Mouse (Mus musculus): ENCODE measurements at regions not wholly inside any gene's neighbourhood (a gene's known extent, or its start where the extent isn't known, plus 50 kb on each side); places are given as distances from the start of the nearest gene placed in this dataset.

DNA sequence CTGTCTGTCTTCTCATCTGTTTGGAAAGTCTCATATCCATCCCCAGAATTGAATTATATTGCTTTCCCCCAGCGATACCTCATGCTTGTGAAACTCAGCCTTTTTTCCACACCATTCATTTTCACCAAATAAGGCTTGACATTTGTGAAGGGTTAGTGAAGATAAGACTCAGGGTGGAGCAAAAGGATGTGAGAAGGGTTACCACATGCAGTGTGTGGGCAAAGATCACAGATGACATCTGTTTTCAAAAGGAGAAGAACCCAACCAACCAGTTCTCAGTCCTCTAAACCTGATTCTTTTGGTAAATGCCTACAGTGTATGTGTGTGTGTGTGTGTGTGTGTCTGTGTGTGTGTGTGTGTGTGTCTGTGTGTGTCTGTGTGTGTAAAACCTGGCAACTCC, 909.3 kb upstream of the Lrrc6 start:
- no peak for TF ChIP-seq CTCF (IDR thresholded peaks at IDR 0.05; ENCODE audit: low read depth, low read length)
- TF ChIP-seq POLR2A (IDR thresholded peaks at IDR 0.05; ENCODE audit: borderline replicate concordance, low read depth, low read length), result no peak
